Mouse (Mus musculus) left cerebral cortex, adult 9 months (tissue): ENCODE measurements around the gene Gm3625.
"Not testable (repeated sequence)": the region's sequence is repeated elsewhere in the genome, so short reads cannot be mapped to it uniquely, and the experiment has no call there.

ENCODE experiments used
- DNase-seq, 2 experiments: peaks; one replicate each; pipeline ENCODE4 v3.0.0; 2022; ENCODE audit warnings: low spot score in 2 of 2

Gene Gm3625

GRCm38 (mm10) chr12:4556891-4557290 lies 35.8 kb downstream of the Gm3625 start:
- no peak for DNase-seq

- DNase-seq, result no peak
Observed at GRCm38 (mm10) chr12:4555451-4555850, 37.3 kb downstream of the Gm3625 start.

GRCm38 (mm10) chr12:4553704-4554103 lies 39.0 kb downstream of the Gm3625 start:
- DNase-seq, result not testable (repeated sequence)

GRCm38 (mm10) chr12:4548053-4549013 lies 44.4 kb downstream of the Gm3625 start:
- DNase-seq, result peak; percentile 28 to 83

GRCm38 (mm10) chr12:4547557-4547956 lies 45.2 kb downstream of the Gm3625 start:
- no peak for DNase-seq

- DNase-seq, result no peak
Observed at GRCm38 (mm10) chr12:4546491-4546890, 46.2 kb downstream of the Gm3625 start.

- DNase-seq, result no peak
Observed at GRCm38 (mm10) chr12:4545425-4545824, 47.3 kb downstream of the Gm3625 start.

GRCm38 (mm10) chr12:4544400-4544919 lies 48.3 kb downstream of the Gm3625 start:
- no peak for DNase-seq
